Mouse (Mus musculus) common myeloid progenitor, adult 5-6 weeks (primary cell): ENCODE measurements around the gene Cs. TPM values are rescaled to one million over a fixed set of nuclear protein-coding genes. Genes with fewer than 3 reads are reported as not detected.

ENCODE experiments used
- ATAC-seq: replicated peaks from 2 replicates; pipeline ENCODE4 v1.8.0; 2016; ENCODE audit warnings: low read depth, mild to moderate bottlenecking, moderate TSS enrichment, inconsistent platforms; ENCODE audit not compliant: poor library complexity, severe bottlenecking
- total RNA-seq: library from RNA; stranded (forward); fragments of 200-1000, 187-1606 nt; gene quantifications from 2 replicates; pipeline ENCODE4 v1.2.3, GENCODE M21; 2017

Gene Cs
- total RNA-seq, 1 experiment from 2014 or later: 116 TPM

DNA sequence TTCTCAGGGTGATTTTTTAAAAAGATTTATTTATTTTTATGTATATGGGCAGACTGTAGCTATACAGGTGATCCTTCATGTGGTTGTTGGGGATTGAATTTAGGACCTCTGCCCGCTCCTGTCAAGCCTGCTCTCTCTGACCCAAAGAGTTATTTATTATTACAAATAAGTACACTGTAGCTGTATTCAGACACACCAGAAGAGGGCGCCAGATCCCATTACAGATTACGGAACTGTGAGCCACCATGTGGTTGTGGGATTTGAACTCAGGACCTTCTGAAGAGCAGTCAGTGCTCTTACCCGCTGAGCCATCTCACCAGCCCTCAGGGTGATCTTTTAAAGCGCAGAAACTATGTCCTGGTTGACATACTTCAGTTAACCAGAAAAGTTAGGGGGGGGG lies 34.6 kb downstream of the Cs start:
- ATAC-seq: no peak

DNA sequence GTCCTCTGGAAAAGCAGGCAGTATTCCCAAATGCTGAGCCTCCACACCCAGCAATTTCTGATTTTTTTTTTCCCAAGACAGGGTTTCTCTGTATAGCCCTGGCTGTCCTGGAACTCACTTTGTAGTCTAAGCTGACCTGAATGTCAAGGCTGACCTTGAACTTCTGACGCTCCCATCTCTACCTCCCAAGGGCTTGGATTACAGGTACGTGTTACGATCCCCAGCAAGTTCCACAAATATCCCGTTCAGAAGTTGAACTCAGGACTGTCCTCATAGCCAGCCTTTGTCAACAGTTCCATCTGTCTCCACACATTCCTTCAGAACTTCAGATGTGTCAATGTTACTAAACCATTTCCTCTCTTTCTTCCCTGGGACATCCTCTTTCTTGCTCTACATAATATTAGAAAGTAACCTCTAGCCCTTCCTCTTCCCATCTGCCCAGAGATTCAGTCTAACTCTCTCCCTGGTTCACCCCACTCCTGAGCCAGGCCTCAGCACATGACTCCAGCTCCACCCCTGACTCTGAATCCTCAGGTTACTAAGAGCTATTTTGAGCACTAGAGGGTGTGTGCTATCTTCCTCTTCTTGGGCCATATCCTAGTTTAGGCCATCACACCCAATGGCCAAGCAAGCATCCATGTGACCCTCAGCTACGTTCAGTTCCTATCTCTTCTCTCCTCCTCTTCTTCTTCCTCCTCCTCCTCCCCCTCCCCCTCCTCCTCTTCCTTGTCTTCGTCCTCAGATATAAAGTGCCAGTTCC lies 35.6 kb downstream of the Cs start:
- peak; percentile 37 for ATAC-seq

DNA sequence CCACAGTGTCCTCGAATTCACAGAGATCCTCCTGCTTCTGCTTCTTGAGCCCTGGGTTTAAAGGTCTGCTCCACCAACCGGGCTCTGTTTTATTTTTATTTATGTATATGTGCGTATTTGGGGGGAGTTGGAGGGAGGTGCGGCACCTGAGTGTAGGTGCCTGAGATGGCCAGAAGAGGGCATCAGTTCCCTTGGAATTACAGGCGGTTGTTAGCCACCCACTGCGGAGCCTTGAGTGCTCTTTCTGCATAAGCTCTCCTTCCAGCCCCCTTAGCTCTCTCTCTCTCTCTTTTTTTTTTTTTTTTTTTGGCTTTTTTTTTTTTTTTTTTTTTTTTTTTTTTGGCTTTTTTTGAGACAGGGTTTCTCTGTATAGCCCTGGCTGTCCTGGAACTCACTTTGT lies 36.9 kb downstream of the Cs start:
- ATAC-seq: no peak

DNA sequence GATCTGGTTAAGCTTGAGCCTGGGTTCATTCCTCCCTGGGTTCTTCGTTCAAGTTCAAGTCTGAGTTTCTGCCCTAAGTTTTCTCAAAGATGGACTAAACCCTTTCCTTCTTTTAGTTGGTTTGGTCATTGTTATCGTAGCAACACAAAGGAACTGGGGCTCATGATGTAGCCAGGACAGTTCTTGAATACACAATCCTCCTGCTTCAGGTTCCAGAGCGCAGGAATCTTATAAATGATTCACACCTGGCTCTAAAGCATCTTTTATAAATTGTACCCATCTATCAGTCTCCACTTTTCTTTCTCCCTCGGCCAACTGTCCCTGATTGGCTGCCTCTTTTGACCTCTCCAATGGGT lies 38.5 kb downstream of the Cs start:
- no peak for ATAC-seq

DNA sequence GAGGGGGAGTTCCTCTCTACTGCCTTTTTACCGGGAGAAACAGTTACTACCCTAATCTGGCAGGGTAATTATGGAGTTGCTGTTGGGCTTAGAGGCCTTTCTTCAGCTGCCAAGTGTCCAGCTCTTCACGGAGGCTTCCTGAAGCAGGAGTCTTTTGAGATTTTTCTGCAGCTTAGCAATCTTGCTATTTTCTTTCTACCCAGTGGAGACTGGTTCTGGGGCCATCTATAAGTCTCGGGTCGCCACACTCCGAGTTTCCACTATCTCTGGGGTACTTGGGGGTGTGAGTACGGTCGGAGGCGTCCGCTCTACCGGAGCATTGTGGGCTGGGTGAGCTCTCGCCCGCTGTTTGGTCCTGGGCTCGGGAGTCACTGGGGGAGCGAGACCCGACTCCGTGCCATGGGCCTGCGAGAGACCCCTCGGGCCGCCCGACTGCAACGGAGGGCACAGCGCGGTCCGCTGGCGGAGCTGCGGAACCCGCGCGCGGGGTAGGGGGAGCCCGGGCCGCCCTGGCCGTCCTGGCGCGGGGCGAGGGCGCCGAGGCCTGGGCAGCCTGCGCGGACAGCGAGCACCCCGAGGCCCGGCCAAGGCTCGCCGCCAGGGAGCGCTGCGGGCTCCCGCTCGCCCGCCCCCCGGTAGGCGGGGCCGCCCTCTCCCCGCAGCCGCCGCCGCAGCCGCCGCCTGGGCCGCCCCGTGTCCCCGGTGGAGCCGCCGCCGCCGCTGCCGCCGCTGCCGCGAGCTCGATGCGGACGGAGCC lies 39.1 kb downstream of the Cs start, which contains the start of gene Ankrd52:
Gene Ankrd52, plus strand, starts transcription at position 661 of the 757 bp plus-strand sequence.
- peak; percentile 50 for ATAC-seq

DNA sequence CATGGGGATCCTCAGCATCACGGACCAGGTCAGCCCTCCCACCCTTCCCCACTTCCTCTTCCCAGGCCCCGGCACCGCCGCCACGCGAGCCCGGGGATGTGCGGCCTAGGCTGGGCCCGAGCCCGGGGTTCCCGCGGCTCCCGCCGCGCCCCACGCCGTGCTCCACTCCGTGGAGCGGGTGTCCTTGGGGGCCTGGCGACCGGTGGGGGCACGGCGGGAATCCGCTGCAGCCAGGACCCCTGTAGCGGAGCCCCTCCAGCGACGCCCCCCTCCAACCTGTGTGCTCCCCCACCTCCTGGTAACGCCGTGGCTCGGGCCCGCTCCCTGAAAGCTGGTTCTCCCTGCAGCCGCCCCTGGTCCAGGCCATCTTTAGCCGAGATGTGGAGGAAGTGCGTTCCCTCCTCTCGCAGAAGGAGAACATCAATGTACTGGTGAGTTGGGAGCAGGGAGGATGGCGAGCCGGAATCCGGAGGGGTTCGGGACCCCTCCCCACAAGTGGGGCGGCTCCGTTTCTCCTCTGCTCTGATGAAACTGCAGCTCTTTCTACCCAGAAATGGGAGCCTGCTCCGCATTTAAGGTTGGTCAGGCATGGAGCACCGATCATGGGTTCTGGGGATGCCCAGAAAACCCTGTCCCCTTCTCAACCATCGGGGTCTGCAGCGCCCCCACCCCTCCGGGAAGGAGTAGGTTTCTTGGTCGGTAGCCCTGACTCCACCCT lies 39.8 kb downstream of the Cs start:
- ATAC-seq: no peak

DNA sequence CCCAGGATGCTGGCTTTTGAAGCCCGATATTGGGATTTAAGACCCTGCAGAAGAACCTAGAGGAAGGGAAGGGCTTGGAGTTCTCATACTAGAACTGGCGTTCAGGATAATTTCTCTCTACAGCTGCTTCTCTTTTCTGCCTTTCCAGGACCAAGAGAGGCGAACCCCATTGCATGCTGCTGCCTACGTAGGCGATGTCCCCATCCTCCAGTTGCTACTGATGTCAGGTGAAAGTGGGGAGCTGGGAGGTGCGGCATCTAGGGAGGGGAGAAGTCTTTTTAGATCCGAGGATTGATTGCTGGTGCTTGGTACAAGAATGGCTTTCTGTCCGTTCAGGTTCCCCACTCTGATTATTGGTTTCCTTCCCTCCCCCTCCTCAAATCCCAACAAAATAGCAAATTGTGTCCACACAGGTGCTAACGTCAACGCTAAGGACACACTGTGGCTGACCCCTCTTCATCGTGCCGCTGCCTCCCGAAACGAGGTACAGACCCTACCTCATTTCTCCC lies 40.5 kb downstream of the Cs start:
- no peak for ATAC-seq

DNA sequence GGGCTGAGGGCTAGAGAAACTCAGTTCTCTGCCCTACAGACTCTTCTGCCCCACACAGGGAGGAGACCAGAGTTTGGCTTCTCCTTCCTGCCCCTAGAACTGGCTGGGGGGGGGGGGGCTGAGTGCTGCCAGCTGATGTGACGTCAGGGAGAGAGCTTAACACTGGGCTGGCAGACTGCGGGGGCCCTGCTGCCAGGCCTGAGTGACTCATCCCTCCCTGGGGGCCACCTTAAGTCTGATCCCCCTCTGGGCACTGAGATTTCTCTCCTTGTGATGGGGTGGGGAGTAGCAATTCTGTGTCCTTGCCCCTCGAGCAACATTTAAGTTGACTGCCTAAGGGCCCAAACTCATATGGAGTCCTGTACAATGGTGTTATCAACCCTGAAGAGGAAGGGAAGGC lies 40.9 kb downstream of the Cs start:
- ATAC-seq: no peak

DNA sequence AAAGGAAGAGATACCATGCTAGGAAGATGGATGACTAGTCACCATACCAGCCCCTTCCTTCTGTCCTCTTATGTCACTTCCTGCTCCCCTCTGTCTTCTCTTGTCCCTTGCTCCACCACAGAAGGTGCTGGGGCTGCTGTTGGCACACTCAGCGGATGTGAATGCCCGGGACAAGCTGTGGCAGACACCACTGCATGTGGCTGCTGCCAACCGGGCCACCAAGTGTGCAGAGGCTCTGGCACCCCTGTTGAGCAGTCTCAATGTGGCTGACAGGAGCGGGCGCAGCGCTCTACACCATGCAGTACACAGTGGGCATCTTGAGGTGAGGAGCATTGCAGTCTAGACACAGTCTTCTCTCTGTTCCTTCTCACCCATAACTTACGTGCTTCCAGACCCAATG lies 41.7 kb downstream of the Cs start:
- ATAC-seq: no peak

DNA sequence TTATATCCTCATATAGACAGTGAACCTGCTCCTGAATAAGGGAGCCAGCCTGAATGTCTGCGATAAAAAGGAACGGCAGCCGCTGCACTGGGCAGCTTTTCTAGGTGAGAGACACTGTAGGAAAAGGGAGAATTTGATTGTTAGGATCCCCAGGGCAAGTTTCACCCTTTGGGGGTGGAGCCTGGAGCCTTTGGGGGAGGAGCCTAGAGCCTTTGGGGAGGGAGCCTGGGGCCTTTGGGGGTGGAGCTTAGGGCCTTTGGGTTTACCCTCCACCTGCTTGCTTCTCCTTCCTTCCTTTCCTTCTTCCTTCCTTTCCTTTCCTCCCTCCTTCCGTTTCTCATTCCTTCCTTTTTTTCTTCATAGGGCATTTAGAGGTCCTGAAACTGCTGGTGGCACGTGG lies 43.0 kb downstream of the Cs start:
- 0 out of 2 replicates have a peak, but pooled peaks have one; percentile 36 for ATAC-seq

DNA sequence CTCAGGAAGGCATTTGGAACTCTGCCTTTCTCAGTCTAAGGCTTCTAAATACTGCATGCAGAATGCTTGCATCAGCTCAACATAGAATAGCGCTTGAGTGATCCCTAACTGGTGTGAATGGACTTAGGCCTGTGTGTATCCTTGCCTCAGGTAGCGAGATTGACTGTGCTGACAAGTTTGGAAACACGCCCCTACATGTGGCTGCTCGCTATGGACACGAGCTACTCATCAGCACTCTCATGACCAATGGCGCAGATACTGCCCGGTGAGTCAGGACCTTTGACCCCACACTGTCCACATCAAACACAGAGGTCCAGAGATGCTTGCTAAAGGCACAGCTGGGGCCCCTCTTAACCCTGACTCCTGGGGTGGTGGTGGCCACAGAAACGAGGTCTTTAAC lies 44.9 kb downstream of the Cs start:
- ATAC-seq: no peak

DNA sequence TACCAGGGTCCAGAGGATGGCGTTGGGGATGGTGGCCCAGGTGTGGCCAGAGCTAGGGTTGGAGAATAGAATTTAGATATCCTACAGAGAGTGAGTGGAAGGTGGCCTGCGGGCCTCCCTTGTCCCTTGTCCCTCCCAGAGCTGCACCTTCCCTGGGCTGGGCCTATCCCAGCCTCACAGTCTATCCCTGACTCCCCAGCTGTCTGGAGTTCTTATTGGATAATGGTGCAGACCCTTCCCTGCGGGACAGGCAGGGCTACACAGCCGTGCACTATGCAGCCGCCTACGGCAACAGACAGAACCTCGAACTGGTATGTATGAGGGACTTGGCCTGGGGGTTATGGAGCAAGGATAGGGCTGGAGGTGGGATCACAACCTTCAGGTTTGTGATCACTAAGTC lies 48.4 kb downstream of the Cs start:
- no peak for ATAC-seq

DNA sequence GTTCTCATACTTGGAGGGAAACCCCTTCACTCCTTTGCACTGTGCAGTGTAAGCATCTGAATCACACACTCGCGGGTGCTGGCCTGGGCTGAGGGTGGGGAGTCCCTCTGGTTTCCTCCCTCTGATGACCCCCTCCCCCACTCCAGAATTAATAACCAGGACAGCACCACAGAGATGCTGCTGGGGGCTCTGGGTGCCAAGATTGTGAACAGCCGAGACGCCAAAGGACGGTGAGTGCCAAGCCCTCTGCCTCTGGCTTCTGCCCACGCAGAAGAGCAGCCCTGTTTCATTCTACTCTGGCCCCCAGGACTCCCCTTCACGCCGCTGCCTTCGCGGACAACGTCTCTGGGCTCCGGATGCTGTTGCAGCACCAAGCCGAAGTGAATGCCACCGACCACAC lies 51.4 kb downstream of the Cs start:
- ATAC-seq: no peak

DNA sequence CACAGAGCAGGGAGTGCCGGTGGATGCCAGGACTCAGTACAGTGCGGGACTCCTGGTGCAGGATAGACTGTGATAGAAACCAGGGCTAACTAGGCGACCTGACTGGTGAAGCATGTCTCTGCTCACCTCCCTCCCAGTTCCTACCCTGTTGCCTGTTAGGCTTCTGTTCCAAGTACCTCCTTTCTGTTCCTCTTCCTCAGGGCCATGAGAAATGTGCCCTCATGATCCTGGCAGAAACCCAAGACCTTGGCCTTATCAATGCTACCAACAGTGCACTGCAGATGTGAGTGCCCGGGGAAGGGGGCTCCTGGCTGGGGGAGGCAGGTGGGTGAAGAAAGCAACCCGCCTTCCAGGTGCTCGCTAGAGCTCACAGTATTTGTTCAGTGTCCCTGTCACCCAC lies 52.0 kb downstream of the Cs start:
- peak; percentile 45 for ATAC-seq

DNA sequence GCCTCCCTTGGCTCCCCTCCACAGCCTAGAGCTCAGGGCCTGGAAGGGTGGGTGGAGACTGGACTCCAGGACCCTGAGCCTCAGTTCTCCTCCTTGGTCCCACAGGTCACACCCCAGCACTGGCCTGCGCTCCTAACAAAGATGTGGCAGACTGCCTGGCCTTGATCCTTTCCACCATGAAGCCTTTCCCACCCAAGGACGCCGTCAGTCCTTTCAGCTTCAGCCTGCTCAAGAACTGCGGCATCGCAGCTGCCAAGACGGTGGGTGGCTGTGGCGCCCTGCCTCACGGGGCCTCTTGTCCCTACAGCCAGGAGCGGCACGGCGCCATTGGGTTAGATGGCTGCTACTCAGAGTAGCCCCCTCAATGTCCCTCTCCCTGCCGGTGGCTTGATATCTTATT lies 52.8 kb downstream of the Cs start:
- no peak for ATAC-seq

DNA sequence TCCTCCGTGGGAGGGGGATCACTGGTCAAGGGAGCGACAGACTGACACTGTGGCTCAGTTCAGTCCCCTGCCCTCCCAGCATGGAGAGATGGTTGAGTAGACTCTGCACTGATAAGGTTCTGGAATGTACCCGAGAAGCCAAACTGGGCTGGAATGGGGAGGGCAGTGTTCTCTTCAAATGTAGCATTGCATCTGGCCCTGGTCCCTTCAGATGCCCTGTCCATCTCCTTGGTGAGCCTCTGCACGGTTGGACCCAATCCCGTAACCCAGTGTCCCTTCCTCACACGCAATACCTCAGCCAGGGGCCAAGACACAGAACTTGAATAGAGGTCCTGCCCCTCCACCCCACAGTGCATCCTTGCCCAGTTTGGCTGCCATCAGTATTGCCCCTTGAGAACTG lies 54.3 kb downstream of the Cs start:
- ATAC-seq: no peak

DNA sequence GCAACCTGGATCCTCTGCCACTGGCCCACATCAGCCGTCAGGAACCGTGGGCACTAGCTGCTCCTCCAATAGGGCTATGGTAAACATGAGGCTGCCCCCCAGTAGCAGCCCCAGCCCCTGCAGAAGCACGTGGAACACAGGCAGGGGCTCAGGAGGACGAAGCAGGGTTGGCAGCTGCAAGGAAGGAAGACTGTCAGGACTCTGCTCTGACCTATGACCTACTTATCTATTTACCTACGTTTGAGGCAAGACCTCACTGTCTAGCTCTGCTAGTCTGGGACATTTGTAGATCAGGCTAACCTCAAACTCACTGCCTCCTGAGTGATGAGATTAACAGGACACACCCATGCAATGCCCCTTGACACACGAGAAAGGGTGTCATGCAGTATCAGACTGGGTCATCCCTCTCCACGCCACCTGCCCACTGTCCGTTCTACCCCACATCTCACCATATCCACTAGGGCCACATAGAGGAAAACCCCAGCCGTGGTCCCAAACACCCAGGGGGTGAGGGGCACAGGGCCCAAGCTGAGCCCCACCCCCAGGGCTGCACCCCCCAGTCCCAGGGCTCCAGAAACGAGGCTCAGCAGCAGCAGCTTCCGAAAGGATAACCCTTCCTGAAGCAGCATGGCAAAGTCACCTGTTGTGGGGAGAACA lies 58.6 kb downstream of the Cs start:
- no peak for ATAC-seq

DNA sequence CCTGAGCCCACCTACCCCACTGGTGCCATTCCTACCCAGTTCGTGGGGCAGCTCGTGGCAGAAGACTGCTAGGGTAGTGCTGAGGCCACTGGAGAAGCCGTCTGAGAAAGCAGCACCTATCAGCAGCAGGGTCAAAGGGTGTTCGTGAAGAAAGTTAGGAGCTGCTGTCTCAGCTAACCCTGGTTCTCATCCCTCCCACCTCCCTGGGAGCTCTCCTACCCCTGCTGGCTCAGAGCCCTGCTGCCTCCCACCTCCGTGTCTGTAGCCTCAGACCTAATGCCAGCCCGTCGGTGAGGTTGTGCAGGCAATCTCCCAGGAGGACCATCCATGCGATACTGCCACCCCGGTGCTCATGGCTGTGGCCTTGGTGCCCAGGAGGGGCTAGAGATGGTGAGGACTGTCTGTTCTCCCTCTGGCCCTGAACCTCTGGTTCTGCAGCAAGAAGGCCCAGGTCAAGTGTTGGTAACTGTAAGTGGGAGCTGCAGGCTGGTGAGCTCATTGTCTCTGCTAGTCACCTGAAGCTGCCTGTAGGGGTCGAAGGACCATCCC lies 59.3 kb downstream of the Cs start:
- ATAC-seq: no peak

DNA sequence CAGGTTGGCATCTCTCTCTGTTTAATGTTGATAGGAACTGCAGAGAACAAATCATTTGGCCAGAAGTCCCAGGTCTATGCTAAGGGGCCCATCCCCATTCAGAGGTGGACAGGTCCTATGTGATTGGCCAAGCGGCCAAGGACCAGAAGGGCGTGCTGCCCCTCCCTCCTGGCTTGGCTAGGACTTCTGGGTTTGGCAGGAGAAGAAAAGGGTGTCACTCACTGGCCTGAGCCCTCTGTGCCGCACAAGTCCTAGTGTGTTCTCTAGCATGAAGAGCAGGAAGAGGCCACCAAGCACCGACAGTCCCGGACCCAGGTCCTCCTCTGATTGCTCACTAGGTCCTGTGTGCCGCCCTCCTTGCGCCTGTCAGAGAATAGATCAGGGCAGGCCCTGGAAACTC lies 59.9 kb downstream of the Cs start:
- ATAC-seq: no peak

DNA sequence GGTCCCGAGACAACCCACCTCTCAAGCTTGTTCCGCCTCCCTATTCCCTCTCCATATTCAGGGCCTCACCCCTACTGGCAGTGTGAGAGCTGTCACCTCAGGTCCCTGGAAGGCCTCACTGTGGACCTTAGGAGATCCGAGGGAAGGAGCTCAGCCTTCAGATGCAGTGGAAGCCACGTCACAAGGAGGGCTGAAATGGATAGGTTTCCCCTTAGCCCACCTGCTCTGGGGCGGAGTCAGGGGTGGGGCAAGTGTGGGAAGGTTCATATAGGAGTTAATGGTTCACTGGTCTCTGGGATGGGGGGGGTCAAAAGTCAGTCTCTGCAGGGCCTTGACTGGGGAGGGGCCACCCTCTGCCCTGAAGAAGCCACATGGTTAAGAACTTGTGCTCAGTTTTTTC lies 62.8 kb downstream of the Cs start:
- no peak for ATAC-seq
